Mouse (Mus musculus) ovary, adult 18-20 months (tissue): ENCODE results near the gene Olfr769.
"Not testable (repeated sequence)": the region's sequence is repeated elsewhere in the genome, so short reads cannot be mapped to it uniquely, and the experiment has no call there.

Source experiments
- DNase-seq: peaks from one replicate; pipeline ENCODE4 v3.0.0; 2022; ENCODE audit warnings: low spot score, mixed read lengths

Gene Olfr769

DNA sequence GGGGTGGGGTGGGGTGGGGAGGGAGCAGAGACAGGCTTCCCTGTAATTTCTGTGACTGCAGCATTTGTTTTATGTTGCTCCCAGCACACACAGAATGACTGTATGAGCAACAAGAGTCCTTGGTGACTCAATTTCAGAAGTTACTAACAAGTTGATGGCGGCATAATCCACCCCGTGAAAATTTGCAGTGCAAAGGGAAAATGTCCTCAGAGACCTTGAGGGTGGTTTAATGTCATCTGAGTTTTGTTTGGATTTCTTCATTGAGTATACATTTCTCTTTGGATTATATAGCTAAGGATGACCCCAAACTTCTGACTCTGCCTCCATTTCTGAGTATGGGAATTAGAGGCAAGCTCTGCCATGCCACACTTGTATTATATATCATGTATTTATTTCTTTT, at the start of gene Olfr769:
Gene Olfr769 (minus strand): TSS at position 101 of the 400 bp plus-strand sequence.
- DNase-seq, result no peak

DNA sequence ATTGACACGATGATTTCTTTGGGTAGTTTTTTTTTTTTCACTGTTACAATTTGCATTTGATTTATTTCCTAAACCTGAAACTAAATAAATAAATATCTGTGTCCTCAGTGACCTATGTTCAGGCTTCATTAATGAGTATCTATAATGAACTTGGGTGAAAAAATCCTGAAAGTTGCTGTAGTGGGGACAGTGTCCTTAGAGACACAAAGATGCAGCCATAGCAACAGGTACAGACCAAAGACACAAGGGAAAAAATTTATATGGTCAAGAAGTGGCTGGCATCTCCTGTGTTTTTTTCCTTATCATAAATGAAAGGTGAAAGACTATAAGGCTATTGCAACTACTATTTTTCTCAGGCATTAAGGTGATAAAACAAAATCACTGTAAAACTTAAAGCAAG, 47.0 kb upstream of the Olfr769 start, which contains the start of gene Olfr771:
Gene Olfr771 (minus strand): TSS at position 101 of the 400 bp plus-strand sequence.
- DNase-seq, result no peak

DNA sequence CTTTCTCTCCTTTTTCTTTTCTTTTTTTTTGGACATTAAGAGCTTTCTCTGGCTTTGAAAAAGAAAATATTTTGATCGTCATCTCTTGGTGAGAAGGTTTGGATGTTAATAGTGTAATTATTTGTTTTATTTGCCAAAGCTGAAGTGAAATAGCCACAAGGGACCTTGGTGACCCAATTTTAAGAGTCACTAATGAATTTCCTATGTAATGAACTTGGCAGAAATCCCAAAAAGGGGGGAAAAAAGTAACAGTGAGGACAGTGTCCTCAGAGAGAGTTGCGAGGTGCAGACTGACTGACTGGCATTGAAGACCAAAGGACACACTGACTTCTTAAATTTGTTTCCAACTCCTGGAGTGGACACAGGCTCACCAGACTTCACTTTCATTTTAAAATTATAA, 21.2 kb upstream of the Olfr769 start, which contains the start of gene Olfr770:
Gene Olfr770 (minus strand): TSS at position 101 of the 400 bp plus-strand sequence.
- DNase-seq, result no peak

DNA sequence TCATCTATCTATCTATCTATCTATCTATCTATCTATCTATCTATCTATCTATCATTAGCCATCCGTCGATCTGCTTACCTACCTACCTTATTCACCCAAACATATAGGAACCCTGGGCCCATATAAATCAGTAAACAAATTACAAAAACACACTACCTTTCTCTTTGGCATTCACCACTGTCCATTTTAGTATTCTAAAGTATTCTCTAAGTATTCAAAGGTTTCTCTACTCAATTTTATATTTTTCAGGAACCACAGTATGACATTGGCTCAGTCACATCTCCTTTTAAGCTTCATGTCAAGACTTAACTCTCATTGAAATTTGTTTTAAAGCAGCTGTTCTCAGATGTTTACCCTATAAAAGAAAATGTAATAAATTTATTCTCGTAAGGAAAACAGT, 2.5 kb downstream of the Olfr769 start:
- no peak for DNase-seq

DNA sequence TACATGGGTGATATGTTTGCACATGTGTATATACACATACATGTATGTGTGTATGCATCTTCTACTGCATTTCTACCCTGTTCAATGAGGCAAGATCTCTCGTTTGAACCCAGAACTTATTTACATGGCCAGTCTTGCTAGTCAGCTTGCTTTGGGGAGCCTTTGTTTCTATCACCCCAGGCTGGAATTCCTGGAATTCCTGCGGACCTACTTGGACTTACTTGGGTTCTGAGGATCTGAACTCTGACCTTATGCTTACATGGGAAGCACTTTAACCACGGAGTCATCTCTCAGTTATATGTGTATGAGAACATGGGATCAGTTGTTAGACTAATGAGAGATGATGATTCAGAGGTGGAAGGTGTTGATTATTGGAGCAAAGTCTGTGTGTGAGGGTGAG, 16.4 kb downstream of the Olfr769 start:
- DNase-seq, result no peak

DNA sequence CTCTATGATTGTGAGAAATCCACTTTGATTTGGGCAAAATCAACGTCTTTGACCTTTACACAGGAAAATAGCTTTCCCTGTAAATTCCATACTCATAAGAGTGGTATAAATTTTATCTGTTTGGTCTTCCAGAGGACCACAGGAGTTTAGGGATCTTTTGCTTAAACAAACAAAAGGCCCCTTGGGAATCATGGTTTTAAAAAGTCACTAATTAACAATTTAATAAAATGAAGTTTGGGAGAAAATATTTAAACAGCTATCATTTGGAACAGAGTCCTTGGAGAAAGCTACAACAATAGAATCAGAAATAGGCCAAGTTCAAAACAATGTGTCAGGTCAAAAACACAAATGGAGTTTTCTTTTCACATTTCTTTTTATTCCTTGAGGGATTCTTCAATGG, 18.4 kb downstream of the Olfr769 start, which contains the start of gene Olfr768:
Gene Olfr768 (minus strand): TSS at position 101 of the 400 bp plus-strand sequence.
- no peak for DNase-seq

DNA sequence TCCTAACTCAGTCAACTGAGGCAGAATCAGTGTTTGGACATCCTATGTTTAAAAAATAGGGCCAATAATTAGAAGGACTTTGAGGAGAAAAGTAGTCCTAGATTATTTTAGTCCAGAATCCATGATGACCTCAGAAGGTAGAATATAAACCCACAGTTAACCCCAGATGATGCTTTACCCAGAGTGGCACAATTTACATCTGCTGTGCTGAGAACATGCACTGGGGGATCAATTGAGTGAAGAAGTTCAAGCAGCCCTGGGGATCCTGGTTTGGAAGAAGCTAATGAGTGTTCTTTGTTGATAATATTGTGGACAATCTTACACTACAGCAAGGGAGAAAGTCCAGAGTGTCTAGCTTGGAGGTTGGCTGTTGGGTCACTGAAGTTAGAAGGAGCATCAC, 34.9 kb downstream of the Olfr769 start, which contains the start of gene Olfr767:
Gene Olfr767 (minus strand): TSS at position 101 of the 400 bp plus-strand sequence.
- not testable (repeated sequence) for DNase-seq

DNA sequence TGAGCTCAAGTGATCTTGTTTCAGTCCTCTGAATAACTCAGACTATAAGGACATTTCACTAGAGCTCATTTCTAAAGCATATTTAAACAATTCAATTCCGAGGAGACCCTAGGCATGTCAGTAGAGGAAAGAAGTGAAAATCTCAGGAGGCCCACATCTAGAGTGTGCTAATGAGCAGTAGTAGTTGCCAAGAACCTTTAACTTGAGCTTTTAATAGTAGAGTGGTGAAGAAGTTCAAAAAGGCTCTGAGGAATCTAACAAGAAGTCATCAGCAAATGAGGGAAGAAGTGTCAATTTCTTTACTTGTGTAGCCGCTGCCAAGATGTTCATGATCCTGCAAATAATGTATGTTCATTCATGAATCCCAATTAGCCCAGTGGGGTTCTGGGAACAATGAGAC, 48.8 kb downstream of the Olfr769 start, which contains the start of gene Olfr766-ps1:
Gene Olfr766-ps1 (minus strand): TSS at position 101 of the 400 bp plus-strand sequence.
- no peak for DNase-seq
